Mouse (Mus musculus) embryonic fibroblast, embryonic 13.5 days (primary cell): ENCODE data around the gene Osbpl7.

Experiments
- CTCF ChIP-seq: IDR thresholded peaks from 2 replicates; pipeline ENCODE4 v1.5.1; 2011; ENCODE audit warnings: mild to moderate bottlenecking, control low read depth, low read length, moderate library complexity, borderline replicate concordance; ENCODE audit not compliant: insufficient read depth
- POLR2A ChIP-seq: IDR thresholded peaks from 2 replicates; pipeline ENCODE4 v1.6.1; 2011; ENCODE audit warnings: low read depth, mild to moderate bottlenecking, control low read depth, low read length, moderate library complexity

- TF ChIP-seq POLR2A (no peak), CTCF (peak; percentile 65)
Observed at GRCm38 (mm10) chr11:97021873-97022484, 28.4 kb upstream of the Osbpl7 start.
